Mouse (Mus musculus) midbrain, embryonic 14.5 days (tissue): ENCODE measurements at regions not wholly inside any gene's neighbourhood (a gene's known extent, or its start where the extent isn't known, plus 50 kb on each side); places are given as distances from the start of the nearest gene placed in this dataset.

Source experiments
- ATAC-seq: fragments of 200-750 bp; cut with Nextera tagmentation; 2 replicates; pipeline ENCODE4 v1.8.0; 2017; ENCODE audit warnings: moderate number of reproducible peaks, moderate library complexity; ENCODE audit not compliant: low FRiP score, low TSS enrichment
- DNase-seq: peaks from one replicate; pipeline ENCODE4 v3.0.0-alpha.2; 2015
- H3K27ac ChIP-seq: fragments of 300-500 bp; sonication (generic); replicated peaks from 2 replicates; pipeline ENCODE4 v1.5.1; 2014; ENCODE audit warnings: mild to moderate bottlenecking, low read depth, low read length, moderate library complexity
- H3K27me3 ChIP-seq: fragments of 300-500 bp; sonication (generic); 2 replicates; pipeline ENCODE4 v1.6.1; 2014; ENCODE audit warnings: low read length, control low read depth, mixed read lengths; ENCODE audit not compliant: control insufficient read depth, insufficient read depth
- H3K36me3 ChIP-seq: fragments of 300-500 bp; sonication (generic); 2 replicates; pipeline ENCODE4 v1.6.1; 2014; ENCODE audit warnings: low read length, control low read depth; ENCODE audit not compliant: control insufficient read depth, insufficient read depth
- H3K4me1 ChIP-seq: fragments of 300-500 bp; sonication (generic); 2 replicates; pipeline ENCODE4 v1.6.1; 2014; ENCODE audit warnings: mild to moderate bottlenecking, antibody characterized with exemption, low read length, control low read depth; ENCODE audit not compliant: control insufficient read depth, insufficient read depth
- H3K4me2 ChIP-seq: fragments of 300-500 bp; sonication (generic); 2 replicates; pipeline ENCODE4 v1.6.1; 2014; ENCODE audit warnings: mild to moderate bottlenecking, low read length, moderate library complexity
- H3K4me3 ChIP-seq: fragments of 300-500 bp; sonication (generic); replicated peaks from 2 replicates; pipeline ENCODE4 v1.5.1; 2014; ENCODE audit warnings: low read depth, low read length
- H3K9ac ChIP-seq: fragments of 300-500 bp; sonication (generic); replicated peaks from 2 replicates; pipeline ENCODE4 v1.6.1; 2014; ENCODE audit warnings: mild to moderate bottlenecking, low read length, moderate library complexity
- H3K9me3 ChIP-seq: fragments of 300-500 bp; sonication (generic); 2 replicates; pipeline ENCODE4 v1.6.1; 2016; ENCODE audit warnings: low read length, control low read depth, mixed read lengths; ENCODE audit not compliant: control insufficient read depth
- WGBS: fragments of 180-500 bp; shearing (Covaris S2); extraction: QIAGEN DNeasy Blood & Tissue Kit; methylation state at CpG from one replicate; pipeline ENCODE4 v1.1.7; 2014; 5-methylcytosine and 5-hydroxymethylcytosine counted together

DNA sequence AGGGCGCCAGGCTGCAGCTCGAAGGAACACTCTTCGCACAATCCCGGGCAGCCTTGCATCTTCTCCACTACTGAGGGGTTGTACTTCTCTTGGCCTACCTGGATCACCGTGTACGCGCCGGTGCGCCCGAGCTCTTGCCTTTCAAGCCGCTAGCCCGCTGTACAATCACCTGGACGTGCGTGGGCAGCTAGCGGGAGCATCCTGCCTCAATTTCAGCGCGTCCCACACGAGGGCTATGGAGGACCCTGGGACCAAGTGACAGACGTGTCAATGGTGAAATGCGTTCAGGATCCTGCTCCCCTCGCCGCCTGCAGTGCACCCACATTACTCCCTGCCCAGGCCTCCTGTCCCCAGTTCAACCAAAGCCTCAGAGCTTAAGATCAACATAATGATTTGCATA is 373.2 kb upstream of the Cntn5 start:
- ATAC-seq (no peak), DNase-seq (no peak)
- no peak overlapping the region for H3K9ac ChIP-seq
- 92% methylated on average over 22 of the region's 22 CpGs for WGBS
- no peaks in the 10 kb centered on the region for H3K9me3 ChIP-seq
- H3K4me3 ChIP-seq: no peak overlapping the region
- no peaks in the 10 kb centered on the region for H3K4me1 ChIP-seq
- no peaks in the 10 kb centered on the region for H3K27me3 ChIP-seq
- H3K4me2 ChIP-seq: no peak overlapping the region
- H3K27ac ChIP-seq: no peak overlapping the region
- no peaks in the 10 kb centered on the region for H3K36me3 ChIP-seq

DNA sequence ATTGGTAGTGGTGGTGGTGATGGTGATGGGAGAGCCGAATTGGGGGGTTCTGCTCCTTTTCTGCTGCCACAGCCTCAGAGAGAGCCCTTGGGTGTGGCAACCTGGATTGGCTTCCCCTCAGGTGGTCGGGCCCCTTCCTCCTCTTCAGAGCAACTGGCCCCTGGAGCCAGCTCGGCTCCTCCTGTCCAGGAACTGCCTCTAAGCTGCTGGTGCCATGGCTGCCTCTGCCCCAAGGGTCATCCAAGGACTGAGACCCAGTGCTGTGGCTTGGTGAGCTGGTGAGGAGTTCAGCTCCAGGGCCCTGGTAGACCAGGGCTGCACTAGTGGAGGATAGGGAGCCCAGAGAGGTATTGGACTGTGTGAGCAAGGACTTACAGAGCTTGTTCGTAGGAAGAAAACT is 372.4 kb upstream of the Cntn5 start:
- 84% methylated on average over 4 of the region's 4 CpGs for WGBS
- no peak overlapping the region for H3K9ac ChIP-seq
- H3K27me3 ChIP-seq: no peaks in the 10 kb centered on the region
- no peak for DNase-seq
- H3K27ac ChIP-seq: no peak overlapping the region
- H3K9me3 ChIP-seq: no peaks in the 10 kb centered on the region
- H3K4me1 ChIP-seq: no peaks in the 10 kb centered on the region
- H3K4me3 ChIP-seq: no peak overlapping the region
- H3K36me3 ChIP-seq: no peaks in the 10 kb centered on the region
- no peak overlapping the region for H3K4me2 ChIP-seq
- no peak for ATAC-seq

DNA sequence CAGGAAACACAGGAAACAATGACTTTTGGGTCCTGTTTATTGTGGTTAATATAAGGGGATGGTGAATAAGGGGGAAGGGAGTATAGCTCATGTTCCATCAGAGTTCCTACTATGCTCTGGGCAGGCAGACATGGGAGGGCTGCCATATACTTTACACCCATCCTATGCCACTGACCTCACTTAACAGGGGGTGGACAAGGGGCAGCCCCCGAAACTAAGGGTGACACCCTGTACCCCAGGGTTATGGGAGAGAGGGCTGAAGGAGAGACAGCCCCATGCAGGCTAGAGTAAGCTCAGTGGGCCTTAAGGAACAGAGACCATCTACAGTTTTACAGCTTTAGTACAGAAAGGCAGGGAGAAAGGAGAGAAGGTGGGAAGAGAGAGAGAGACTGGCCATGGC is 352.3 kb upstream of the Cntn5 start:
- no peaks in the 10 kb centered on the region for H3K9me3 ChIP-seq
- 84% methylated on average over 1 of the region's 1 CpGs for WGBS
- no peak overlapping the region for H3K9ac ChIP-seq
- ATAC-seq: no peak
- no peaks in the 10 kb centered on the region for H3K27me3 ChIP-seq
- no peak overlapping the region for H3K27ac ChIP-seq
- DNase-seq: no peak
- H3K4me3 ChIP-seq: no peak overlapping the region
- no peaks in the 10 kb centered on the region for H3K36me3 ChIP-seq
- no peaks in the 10 kb centered on the region for H3K4me1 ChIP-seq
- no peak overlapping the region for H3K4me2 ChIP-seq

DNA sequence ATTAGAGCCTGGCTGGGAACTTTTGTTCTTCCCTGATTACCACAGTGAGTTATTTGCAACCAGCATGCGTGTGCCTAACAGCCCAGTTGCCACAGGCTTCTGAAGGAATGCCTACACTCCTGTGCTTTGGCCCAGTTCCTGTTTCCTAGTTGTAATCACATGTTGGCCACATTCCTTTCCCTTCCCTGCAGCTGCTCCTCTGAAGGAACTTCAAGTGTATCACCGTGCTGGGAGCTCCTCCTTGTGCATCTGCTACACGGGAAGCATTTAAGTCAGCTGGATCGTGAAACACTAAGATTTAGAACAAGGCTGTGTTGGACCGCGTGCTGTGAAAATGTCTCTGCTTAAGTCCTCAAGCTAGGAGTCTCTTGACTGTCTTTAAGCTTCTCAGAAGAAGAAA is 302.3 kb upstream of the Cntn5 start:
- Histone ChIP-seq H3K27me3 (no peaks in the 10 kb centered on the region), H3K4me2 (no peak overlapping the region), H3K36me3 (no peaks in the 10 kb centered on the region), H3K9me3 (no peaks in the 10 kb centered on the region), H3K4me3 (no peak overlapping the region), H3K27ac (no peak overlapping the region), H3K9ac (no peak overlapping the region), H3K4me1 (no peaks in the 10 kb centered on the region)
- ATAC-seq: no peak
- WGBS: 78% methylated on average over 6 of the region's 6 CpGs
- peak; percentile 42 for DNase-seq

DNA sequence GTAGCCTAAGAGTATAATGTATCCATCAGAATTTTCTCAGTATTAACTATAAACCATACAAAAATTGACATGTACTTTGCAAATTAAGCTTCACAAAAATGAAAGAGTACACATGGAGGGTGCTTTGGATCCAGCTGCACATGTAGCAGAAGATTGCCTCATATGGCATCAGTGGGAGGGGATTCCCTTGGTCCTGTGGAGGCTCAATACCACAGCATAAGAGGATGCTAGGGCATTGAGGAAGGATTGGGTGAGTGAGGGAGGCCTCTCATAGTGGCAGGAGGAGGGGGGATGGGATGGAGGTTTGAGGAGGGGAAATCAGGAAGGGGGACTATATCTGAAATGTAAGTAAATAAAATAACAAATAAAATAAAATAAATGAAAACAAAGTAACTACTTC is 301.7 kb upstream of the Cntn5 start:
- no peak overlapping the region for H3K27ac ChIP-seq
- no peak overlapping the region for H3K4me3 ChIP-seq
- no peaks in the 10 kb centered on the region for H3K27me3 ChIP-seq
- H3K9me3 ChIP-seq: no peaks in the 10 kb centered on the region
- DNase-seq: no peak
- H3K4me2 ChIP-seq: no peak overlapping the region
- H3K4me1 ChIP-seq: no peaks in the 10 kb centered on the region
- H3K9ac ChIP-seq: no peak overlapping the region
- H3K36me3 ChIP-seq: no peaks in the 10 kb centered on the region
- no peak for ATAC-seq

DNA sequence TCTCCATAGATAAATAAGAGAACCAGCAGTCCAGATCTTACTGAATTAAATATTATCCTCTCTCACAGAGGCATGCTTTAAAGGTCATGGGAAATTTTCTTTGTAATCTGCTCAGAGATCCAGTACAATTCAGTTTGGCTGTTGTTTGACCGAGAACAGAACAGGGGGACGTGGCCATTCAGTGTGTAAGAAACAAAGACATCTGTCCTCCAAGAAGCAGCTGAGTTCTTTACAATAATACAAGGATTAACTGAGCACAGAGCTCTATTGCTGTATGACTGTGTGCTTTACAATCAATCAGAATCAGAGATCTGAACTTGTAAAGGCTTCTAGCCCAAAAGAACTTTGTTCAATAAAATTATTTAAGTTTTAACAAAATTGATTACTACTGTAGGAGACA is 287.6 kb upstream of the Cntn5 start:
- Histone ChIP-seq H3K27ac (no peak overlapping the region), H3K9me3 (no peaks in the 10 kb centered on the region), H3K4me1 (no peaks in the 10 kb centered on the region), H3K36me3 (no peaks in the 10 kb centered on the region), H3K4me3 (no peak overlapping the region), H3K9ac (no peak overlapping the region), H3K27me3 (no peaks in the 10 kb centered on the region), H3K4me2 (no peak overlapping the region)
- whole genome bisulfite sequencing: 4% methylated on average over 2 of the region's 2 CpGs
- DNase-seq (no peak), ATAC-seq (no peak)

DNA sequence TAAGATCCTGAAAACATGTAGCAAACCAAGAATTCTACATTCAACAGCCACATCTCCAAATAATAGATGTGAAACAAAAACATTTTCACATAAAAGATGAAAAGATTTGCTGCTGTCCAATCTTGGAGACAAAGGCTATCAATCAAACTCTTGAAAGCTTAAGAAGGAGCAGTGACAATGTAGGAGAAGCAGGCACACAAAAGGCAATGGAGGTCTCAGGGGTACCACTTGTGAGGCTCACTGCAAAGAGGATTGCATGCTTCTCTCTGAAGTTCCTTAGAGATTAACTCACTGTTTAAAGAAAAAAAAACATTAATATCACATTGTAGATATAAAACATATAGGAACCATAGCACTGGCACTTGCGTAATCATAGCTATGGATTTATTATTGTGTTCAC is 241.2 kb upstream of the Cntn5 start:
- Histone ChIP-seq H3K4me1 (no peaks in the 10 kb centered on the region), H3K36me3 (no peaks in the 10 kb centered on the region), H3K27ac (no peak overlapping the region), H3K9me3 (no peaks in the 10 kb centered on the region), H3K4me2 (no peak overlapping the region), H3K4me3 (no peak overlapping the region), H3K9ac (no peak overlapping the region), H3K27me3 (no peaks in the 10 kb centered on the region)
- DNase-seq (no peak), ATAC-seq (no peak)
- WGBS: 53% methylated on average over 1 of the region's 1 CpGs

DNA sequence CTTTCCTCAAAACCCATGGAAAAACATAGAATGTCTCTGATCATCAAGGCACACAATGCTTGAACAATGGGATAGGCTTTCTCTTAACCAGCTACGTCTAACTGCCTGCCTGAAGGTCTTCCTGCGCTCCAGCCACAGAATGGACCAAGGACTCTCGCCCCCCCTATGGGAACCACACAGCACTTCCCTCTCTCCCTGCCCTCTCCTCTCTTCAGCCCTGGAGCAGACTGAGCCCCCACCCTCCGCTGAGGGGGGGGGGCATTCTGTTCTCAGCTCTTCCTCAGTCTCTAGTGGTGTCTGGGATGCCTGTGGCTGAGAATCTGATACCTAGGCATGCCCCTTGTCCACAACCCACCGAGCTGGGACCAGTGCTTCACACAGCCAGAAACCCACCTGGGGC is 222.3 kb upstream of the Cntn5 start:
- H3K4me1 ChIP-seq: no peaks in the 10 kb centered on the region
- DNase-seq: no peak
- H3K9me3 ChIP-seq: no peaks in the 10 kb centered on the region
- WGBS: 80% methylated on average over 5 of the region's 5 CpGs
- ATAC-seq: peak; percentile 62
- H3K9ac ChIP-seq: no peak overlapping the region
- H3K4me3 ChIP-seq: no peak overlapping the region
- H3K4me2 ChIP-seq: no peak overlapping the region
- no peaks in the 10 kb centered on the region for H3K27me3 ChIP-seq
- no peaks in the 10 kb centered on the region for H3K36me3 ChIP-seq
- H3K27ac ChIP-seq: no peak overlapping the region

DNA sequence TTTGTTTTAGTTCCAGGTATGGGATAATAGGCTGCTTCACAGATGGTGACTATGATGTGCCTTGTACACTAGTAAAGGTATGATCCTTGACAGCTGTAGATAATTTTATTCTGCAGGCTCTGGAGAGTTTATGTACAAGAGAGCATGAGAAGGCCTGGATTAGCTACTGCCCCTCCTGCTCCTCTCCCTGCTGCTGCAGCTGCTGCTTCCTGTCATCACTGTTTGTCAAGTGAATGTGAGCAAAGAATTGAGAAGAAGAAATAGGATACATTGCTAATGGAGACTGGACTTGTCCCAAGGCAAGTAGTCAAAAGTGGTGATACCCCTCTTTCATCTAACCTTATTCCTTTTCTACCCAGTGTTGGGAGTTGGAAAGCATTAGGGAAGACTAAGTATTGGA is 214.6 kb upstream of the Cntn5 start:
- DNase-seq (no peak), ATAC-seq (no peak)
- no peak overlapping the region for H3K9ac ChIP-seq
- no peak overlapping the region for H3K4me2 ChIP-seq
- H3K9me3 ChIP-seq: no peaks in the 10 kb centered on the region
- H3K27me3 ChIP-seq: no peaks in the 10 kb centered on the region
- H3K4me1 ChIP-seq: no peaks in the 10 kb centered on the region
- no peak overlapping the region for H3K4me3 ChIP-seq
- no peaks in the 10 kb centered on the region for H3K36me3 ChIP-seq
- no peak overlapping the region for H3K27ac ChIP-seq
